Mouse (Mus musculus) cerebellum, adult 9-10 months (tissue): ENCODE measurements around the gene Pif1.

Source experiments
- DNase-seq: peaks from one replicate; pipeline ENCODE4 v3.0.0; 2022

Pif1 gene

GRCm38 (mm10) chr9:65562081-65562506 lies 24.9 kb upstream of the Pif1 start:
- DNase-seq: peak; percentile 43

GRCm38 (mm10) chr9:65563073-65563472 lies 23.9 kb upstream of the Pif1 start:
- DNase-seq: no peak

GRCm38 (mm10) chr9:65564698-65565097 lies 22.3 kb upstream of the Pif1 start:
- no peak for DNase-seq

- no peak for DNase-seq
These were observed 18.2 kb upstream of the Pif1 start for GRCm38 (mm10) chr9:65568787-65569186.

GRCm38 (mm10) chr9:65569491-65569971 lies 17.4 kb upstream of the Pif1 start:
- DNase-seq: no peak

GRCm38 (mm10) chr9:65572837-65573236 lies 14.1 kb upstream of the Pif1 start:
- DNase-seq: no peak

GRCm38 (mm10) chr9:65574513-65575392 lies 12.2 kb upstream of the Pif1 start:
- no peak for DNase-seq

- no peak for DNase-seq
These were observed 11.4 kb upstream of the Pif1 start for GRCm38 (mm10) chr9:65575393-65576196.

- peak; percentile 32 for DNase-seq
These were observed 10.0 kb upstream of the Pif1 start for GRCm38 (mm10) chr9:65576861-65577510.

- DNase-seq: no peak
These were observed 9.3 kb upstream of the Pif1 start for GRCm38 (mm10) chr9:65577511-65578196.

GRCm38 (mm10) chr9:65578801-65579249 lies 8.1 kb upstream of the Pif1 start:
- no peak for DNase-seq

- DNase-seq: peak; percentile 72
These were observed 7.1 kb upstream of the Pif1 start, which contains the start of gene Plekho2 for GRCm38 (mm10) chr9:65579781-65580371. TSS of gene Plekho2 (minus strand) at chr9:65580040.

GRCm38 (mm10) chr9:65580401-65581256 lies 6.3 kb upstream of the Pif1 start:
- peak; percentile 86 for DNase-seq

GRCm38 (mm10) chr9:65583045-65583444 lies 3.9 kb upstream of the Pif1 start:
- DNase-seq: no peak

GRCm38 (mm10) chr9:65587270-65587572 lies 261 bp downstream of the Pif1 start:
- no peak for DNase-seq

- DNase-seq: no peak
These were observed 806 bp downstream of the Pif1 start for GRCm38 (mm10) chr9:65587573-65588358.

- no peak for DNase-seq
These were observed 2.1 kb downstream of the Pif1 start for GRCm38 (mm10) chr9:65589091-65589490.

GRCm38 (mm10) chr9:65592721-65593120 lies 5.8 kb downstream of the Pif1 start:
- DNase-seq: no peak

GRCm38 (mm10) chr9:65593596-65593995 lies 6.6 kb downstream of the Pif1 start:
- no peak for DNase-seq

GRCm38 (mm10) chr9:65598765-65599249 lies 11.8 kb downstream of the Pif1 start:
- DNase-seq: no peak
